Mouse (Mus musculus): ENCODE data around the gene Gbp9. TPM values are rescaled to one million over a fixed set of nuclear protein-coding genes. Genes with fewer than 3 reads are reported as not detected.
"Not testable (repeated sequence)": the region's sequence is repeated elsewhere in the genome, so short reads cannot be mapped to it uniquely, and the experiment has no call there.

The Gbp9 gene
- polyA plus RNA-seq, 1 experiment from 2014 or later, result 2.4 TPM

- H3K4me2 ChIP-seq (ENCODE audit: low read depth, low read length), result peak overlapping the region; percentile 30
- DNase-seq (no peak), ATAC-seq (no peak)
- no peaks in the 10 kb centered on the region for H3K36me3 ChIP-seq (replicated peaks; ENCODE audit: insufficient read depth, low read length)
- TF ChIP-seq EP300 (IDR thresholded peaks at IDR 0.05; ENCODE audit: low read depth) (no peak), CTCF (IDR thresholded peaks at IDR 0.05; ENCODE audit: low read depth) (no peak)
- no peak overlapping the region for H3K4me3 ChIP-seq (ENCODE audit: low read depth, low read length)
- no peak overlapping the region for H3K9ac ChIP-seq (replicated peaks)
- H3K4me1 ChIP-seq (ENCODE audit: insufficient read depth), result no peaks in the 10 kb centered on the region
- H3K27me3 ChIP-seq (ENCODE audit: insufficient read depth, low read length), result no peaks in the 10 kb centered on the region
- 0 out of 2 replicates have a peak overlapping the region, but pooled peaks have one; percentile 11 for H3K27ac ChIP-seq (ENCODE audit: low read depth)
- no peaks in the 10 kb centered on the region for H3K9me3 ChIP-seq (ENCODE audit: low read length)
- 69% methylated on average over 1 of the region's 1 CpGs for WGBS (ENCODE audit: insufficient replicate concordance)
Measured at GRCm38 (mm10) chr5:105138906-105139305, 433 bp downstream of the Gbp9 start.

GRCm38 (mm10) chr5:105136706-105137304, 2.5 kb downstream of the Gbp9 start:
- 38% methylated on average over 3 of the region's 3 CpGs for WGBS (ENCODE audit: insufficient replicate concordance)

GRCm38 (mm10) chr5:105121731-105122130, 17.6 kb downstream of the Gbp9 start:
- not testable (repeated sequence) for H3K9me3 ChIP-seq (ENCODE audit: low read length); ATAC-seq; DNase-seq; H3K4me1 ChIP-seq (ENCODE audit: insufficient read depth); H3K4me3 ChIP-seq (ENCODE audit: low read depth, low read length); H3K4me2 ChIP-seq (ENCODE audit: low read depth, low read length); H3K9ac ChIP-seq (replicated peaks); H3K36me3 ChIP-seq (replicated peaks; ENCODE audit: insufficient read depth, low read length); H3K27me3 ChIP-seq (ENCODE audit: insufficient read depth, low read length); H3K27ac ChIP-seq (ENCODE audit: low read depth)
- 63% methylated on average over 6 of the region's 6 CpGs for WGBS (ENCODE audit: insufficient replicate concordance)

More at GRCm38 (mm10) chr5:105136706-105137304, 2.5 kb downstream of the Gbp9 start:
- ATAC-seq; H3K9me3 ChIP-seq (ENCODE audit: low read length); H3K27ac ChIP-seq (ENCODE audit: low read depth); H3K9ac ChIP-seq (replicated peaks); H3K4me2 ChIP-seq (ENCODE audit: low read depth, low read length); H3K4me1 ChIP-seq (ENCODE audit: insufficient read depth); H3K4me3 ChIP-seq (ENCODE audit: low read depth, low read length); H3K27me3 ChIP-seq (ENCODE audit: insufficient read depth, low read length); H3K36me3 ChIP-seq (replicated peaks; ENCODE audit: insufficient read depth, low read length); DNase-seq: not testable (repeated sequence)

DNA sequence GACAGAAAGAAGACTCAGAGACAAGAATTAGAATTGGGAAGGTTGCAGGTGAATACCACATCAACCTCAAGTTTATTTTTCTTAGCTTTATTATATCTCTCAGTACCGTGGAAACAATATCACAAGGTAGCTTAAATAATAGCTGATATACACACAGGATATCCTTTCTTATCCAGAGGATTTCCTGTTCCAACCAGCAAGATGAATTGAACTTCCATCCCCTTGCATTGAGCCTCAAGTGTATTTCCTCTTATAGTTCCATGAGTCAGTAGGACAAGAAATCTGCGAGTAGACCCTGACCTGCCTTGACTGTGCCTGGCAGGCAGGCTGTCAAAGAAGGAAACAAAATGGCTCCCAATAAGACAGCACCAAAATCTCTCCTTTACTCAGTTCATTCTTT, 23.6 kb downstream of the Gbp9 start:
- no peak overlapping the region for H3K9ac ChIP-seq (replicated peaks)
- H3K27me3 ChIP-seq (ENCODE audit: insufficient read depth, low read length), result no peaks in the 10 kb centered on the region
- no peak for DNase-seq
- peaks cover 7% of the 10 kb centered on the region; the same call in 1 of the 2 replicates for H3K4me1 ChIP-seq (ENCODE audit: insufficient read depth)
- no peak for TF ChIP-seq CTCF (IDR thresholded peaks at IDR 0.05; ENCODE audit: low read depth)
- no peak for TF ChIP-seq EP300 (IDR thresholded peaks at IDR 0.05; ENCODE audit: low read depth)
- no peaks in the 10 kb centered on the region for H3K36me3 ChIP-seq (replicated peaks; ENCODE audit: insufficient read depth, low read length)
- H3K4me3 ChIP-seq (ENCODE audit: low read depth, low read length), result no peak overlapping the region
- no peak overlapping the region for H3K4me2 ChIP-seq (ENCODE audit: low read depth, low read length)
- WGBS (ENCODE audit: insufficient replicate concordance), result 32% methylated on average over 2 of the region's 2 CpGs
- no peaks in the 10 kb centered on the region for H3K9me3 ChIP-seq (ENCODE audit: low read length)
- no peak overlapping the region for H3K27ac ChIP-seq (ENCODE audit: low read depth)
- ATAC-seq, result no peak

GRCm38 (mm10) chr5:105114696-105115095, 24.6 kb downstream of the Gbp9 start:
- H3K27me3 ChIP-seq (ENCODE audit: insufficient read depth, low read length), result no peaks in the 10 kb centered on the region
- H3K9me3 ChIP-seq (ENCODE audit: low read length), result no peaks in the 10 kb centered on the region
- no peak overlapping the region for H3K4me3 ChIP-seq (ENCODE audit: low read depth, low read length)
- H3K4me2 ChIP-seq (ENCODE audit: low read depth, low read length), result no peak overlapping the region
- peaks cover 8% of the 10 kb centered on the region; the same call in 1 of the 2 replicates for H3K4me1 ChIP-seq (ENCODE audit: insufficient read depth)
- H3K27ac ChIP-seq (ENCODE audit: low read depth), result no peak overlapping the region
- no peaks in the 10 kb centered on the region for H3K36me3 ChIP-seq (replicated peaks; ENCODE audit: insufficient read depth, low read length)
- 62% methylated on average over 2 of the region's 2 CpGs for WGBS (ENCODE audit: insufficient replicate concordance)
- no peak for TF ChIP-seq EP300 (IDR thresholded peaks at IDR 0.05; ENCODE audit: low read depth)
- no peak for TF ChIP-seq CTCF (IDR thresholded peaks at IDR 0.05; ENCODE audit: low read depth)
- DNase-seq (no peak), ATAC-seq (no peak)
- no peak overlapping the region for H3K9ac ChIP-seq (replicated peaks)

DNA sequence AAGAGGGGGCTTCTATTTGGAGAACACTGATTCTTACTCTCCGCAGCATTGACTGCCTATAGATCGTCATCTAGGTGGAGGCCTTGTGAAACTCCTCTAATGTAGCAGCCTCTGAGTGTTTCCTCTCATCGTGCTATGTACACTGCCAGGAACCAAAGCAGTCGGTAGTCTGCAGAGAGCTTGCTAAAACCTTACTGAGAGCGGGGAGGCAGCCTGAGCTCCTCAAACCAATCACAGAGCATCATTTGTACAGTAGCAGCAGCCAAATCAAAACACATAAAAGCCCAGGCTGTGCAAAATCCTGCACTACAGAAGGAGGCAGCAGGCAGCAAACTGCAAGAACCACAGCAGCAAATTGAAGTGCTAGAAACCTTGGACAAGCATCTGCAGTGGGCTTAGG, 25.7 kb downstream of the Gbp9 start:
- Histone ChIP-seq H3K4me3 (ENCODE audit: low read depth, low read length) (no peak overlapping the region), H3K27me3 (ENCODE audit: insufficient read depth, low read length) (no peaks in the 10 kb centered on the region), H3K4me1 (ENCODE audit: insufficient read depth) (peaks cover 8% of the 10 kb centered on the region; the same call in 1 of the 2 replicates), H3K9ac (replicated peaks) (no peak overlapping the region), H3K36me3 (replicated peaks; ENCODE audit: insufficient read depth, low read length) (no peaks in the 10 kb centered on the region), H3K27ac (ENCODE audit: low read depth) (no peak overlapping the region), H3K4me2 (ENCODE audit: low read depth, low read length) (no peak overlapping the region), H3K9me3 (ENCODE audit: low read length) (no peaks in the 10 kb centered on the region)
- no peak for TF ChIP-seq CTCF (IDR thresholded peaks at IDR 0.05; ENCODE audit: low read depth)
- TF ChIP-seq EP300 (IDR thresholded peaks at IDR 0.05; ENCODE audit: low read depth), result no peak
- 88% methylated on average over 5 of the region's 5 CpGs for WGBS (ENCODE audit: insufficient replicate concordance)
- DNase-seq, result no peak
- ATAC-seq, result no peak

DNA sequence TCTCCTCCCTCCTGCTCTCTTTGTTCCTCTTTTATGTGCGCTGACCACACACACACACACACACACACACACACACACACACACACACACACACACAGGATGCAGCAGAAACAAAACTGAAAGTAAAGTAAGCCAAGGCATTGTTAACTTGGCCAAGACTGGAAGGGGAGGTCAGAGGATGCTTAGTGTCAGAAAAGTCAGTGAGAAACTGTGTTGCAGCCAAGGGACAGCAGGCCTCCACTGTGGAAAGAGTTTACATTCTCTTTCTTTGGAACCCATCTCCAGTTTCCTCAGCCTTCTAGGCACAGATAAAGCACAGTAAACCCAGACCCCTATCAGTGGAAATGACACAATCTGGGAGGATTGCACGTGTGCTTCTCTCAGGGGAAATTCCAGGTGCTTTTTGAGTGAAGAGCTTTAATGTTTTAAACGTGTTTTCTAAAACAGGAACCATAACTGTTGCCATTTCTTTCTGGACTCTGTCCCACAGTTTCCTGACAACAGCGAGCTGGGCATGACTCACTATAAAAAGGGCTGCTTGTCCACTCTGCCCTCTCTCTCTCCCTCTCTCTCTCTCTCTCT, 29.0 kb downstream of the Gbp9 start:
- not testable (repeated sequence) for H3K27me3 ChIP-seq (ENCODE audit: insufficient read depth, low read length); H3K9ac ChIP-seq (replicated peaks); H3K36me3 ChIP-seq (replicated peaks; ENCODE audit: insufficient read depth, low read length); H3K4me1 ChIP-seq (ENCODE audit: insufficient read depth); H3K4me3 ChIP-seq (ENCODE audit: low read depth, low read length); H3K9me3 ChIP-seq (ENCODE audit: low read length)
- H3K27ac ChIP-seq (ENCODE audit: low read depth), result peak overlapping the region; percentile 75
- peak overlapping the region; percentile 50 for H3K4me2 ChIP-seq (ENCODE audit: low read depth, low read length)
- peak; percentile 84 for ATAC-seq
- DNase-seq, result peak; percentile 52
- WGBS (ENCODE audit: insufficient replicate concordance), result 5% methylated on average over 4 of the region's 4 CpGs

GRCm38 (mm10) chr5:105109775-105110174, 29.6 kb downstream of the Gbp9 start:
- H3K4me2 ChIP-seq (ENCODE audit: low read depth, low read length), result peak overlapping the region; percentile 57
- not testable (repeated sequence) for H3K4me1 ChIP-seq (ENCODE audit: insufficient read depth); H3K9me3 ChIP-seq (ENCODE audit: low read length); H3K9ac ChIP-seq (replicated peaks); H3K27me3 ChIP-seq (ENCODE audit: insufficient read depth, low read length); H3K36me3 ChIP-seq (replicated peaks; ENCODE audit: insufficient read depth, low read length); DNase-seq
- H3K4me3 ChIP-seq (ENCODE audit: low read depth, low read length), result peak overlapping the region; percentile 17
- peak overlapping the region; percentile 75 for H3K27ac ChIP-seq (ENCODE audit: low read depth)
- WGBS (ENCODE audit: insufficient replicate concordance), result 23% methylated on average over 1 of the region's 1 CpGs
- peak; percentile 30; the same call in 1 of the 2 replicates for ATAC-seq

GRCm38 (mm10) chr5:105105689-105106088, 33.6 kb downstream of the Gbp9 start:
- DNase-seq; H3K4me1 ChIP-seq (ENCODE audit: insufficient read depth); ATAC-seq; H3K27me3 ChIP-seq (ENCODE audit: insufficient read depth, low read length); H3K4me3 ChIP-seq (ENCODE audit: low read depth, low read length); H3K27ac ChIP-seq (ENCODE audit: low read depth); H3K36me3 ChIP-seq (replicated peaks; ENCODE audit: insufficient read depth, low read length); H3K4me2 ChIP-seq (ENCODE audit: low read depth, low read length); H3K9ac ChIP-seq (replicated peaks); H3K9me3 ChIP-seq (ENCODE audit: low read length): not testable (repeated sequence)
- 23% methylated on average over 2 of the region's 2 CpGs for WGBS (ENCODE audit: insufficient replicate concordance)

Data from liver, postnatal 0 days (tissue).